Mouse (Mus musculus): ENCODE data around the gene Ppfibp1. TPM values are rescaled to one million over a fixed set of nuclear protein-coding genes. Genes with fewer than 3 reads are reported as not detected.
A peak's percentile ranks its signal among the peaks of the same experiment; 100 is the strongest.

Gene Ppfibp1
- total and polyA plus RNA-seq, 2 experiments from 2014 or later = 39.5 to 43.0 TPM

- WGBS = 87% methylated on average over 4 of the region's 4 CpGs
- no peak overlapping the region for H3K4me2 ChIP-seq (ENCODE audit: low read depth, low read length)
- H3K9ac ChIP-seq (replicated peaks; ENCODE audit: low read depth, low read length) = no peak overlapping the region
- H3K36me3 ChIP-seq (replicated peaks; ENCODE audit: control insufficient read depth, insufficient read depth, low read length) = peaks cover 63% of the 10 kb centered on the region
- no peaks in the 10 kb centered on the region for H3K4me1 ChIP-seq (ENCODE audit: control insufficient read depth, insufficient read depth)
- DNase-seq (ENCODE audit: low spot score) = no peak
- no peaks in the 10 kb centered on the region for H3K9me3 ChIP-seq (replicated peaks; ENCODE audit: control insufficient read depth, low read length)
- H3K27me3 ChIP-seq (ENCODE audit: control insufficient read depth, insufficient read depth, low read length) = no peaks in the 10 kb centered on the region
- no peak overlapping the region for H3K4me3 ChIP-seq (ENCODE audit: low read depth, low read length)
- no peak for ATAC-seq (ENCODE audit: insufficient read depth, low read depth)
- TF ChIP-seq EP300 (IDR thresholded peaks at IDR 0.05; ENCODE audit: low read depth) = no peak
- no peak for TF ChIP-seq CTCF (IDR thresholded peaks at IDR 0.05; ENCODE audit: low read depth)
- H3K27ac ChIP-seq (ENCODE audit: low read depth) = no peak overlapping the region
Measured at GRCm38 (mm10) chr6:146998710-146999109, 110.4 kb downstream of the Ppfibp1 start.

GRCm38 (mm10) chr6:146999302-146999701 lies 111.0 kb downstream of the Ppfibp1 start:
- H3K4me1 ChIP-seq (ENCODE audit: control insufficient read depth, insufficient read depth) = no peaks in the 10 kb centered on the region
- H3K9me3 ChIP-seq (replicated peaks; ENCODE audit: control insufficient read depth, low read length) = no peaks in the 10 kb centered on the region
- H3K27me3 ChIP-seq (ENCODE audit: control insufficient read depth, insufficient read depth, low read length) = no peaks in the 10 kb centered on the region
- DNase-seq (ENCODE audit: low spot score) = no peak
- no peak overlapping the region for H3K9ac ChIP-seq (replicated peaks; ENCODE audit: low read depth, low read length)
- no peak for ATAC-seq (ENCODE audit: insufficient read depth, low read depth)
- TF ChIP-seq CTCF (IDR thresholded peaks at IDR 0.05; ENCODE audit: low read depth) (no peak), EP300 (IDR thresholded peaks at IDR 0.05; ENCODE audit: low read depth) (no peak)
- H3K4me2 ChIP-seq (ENCODE audit: low read depth, low read length) = no peak overlapping the region
- no peak overlapping the region for H3K4me3 ChIP-seq (ENCODE audit: low read depth, low read length)
- H3K36me3 ChIP-seq (replicated peaks; ENCODE audit: control insufficient read depth, insufficient read depth, low read length) = peaks cover 65% of the 10 kb centered on the region
- WGBS = 83% methylated on average over 9 of the region's 9 CpGs
- H3K27ac ChIP-seq (ENCODE audit: low read depth) = no peak overlapping the region

- Histone ChIP-seq H3K27me3 (ENCODE audit: control insufficient read depth, insufficient read depth, low read length) (no peaks in the 10 kb centered on the region), H3K4me2 (ENCODE audit: low read depth, low read length) (no peak overlapping the region)
- TF ChIP-seq CTCF (IDR thresholded peaks at IDR 0.05; ENCODE audit: low read depth) (no peak), EP300 (IDR thresholded peaks at IDR 0.05; ENCODE audit: low read depth) (no peak)
Measured at GRCm38 (mm10) chr6:146999755-147000154, 111.5 kb downstream of the Ppfibp1 start.

GRCm38 (mm10) chr6:147008148-147008547 lies 119.9 kb downstream of the Ppfibp1 start:
- no peak overlapping the region for H3K4me2 ChIP-seq (ENCODE audit: low read depth, low read length)
- ATAC-seq (ENCODE audit: insufficient read depth, low read depth) = no peak
- H3K4me1 ChIP-seq (ENCODE audit: control insufficient read depth, insufficient read depth) = no peaks in the 10 kb centered on the region
- no peak for DNase-seq (ENCODE audit: low spot score)
- no peaks in the 10 kb centered on the region for H3K27me3 ChIP-seq (ENCODE audit: control insufficient read depth, insufficient read depth, low read length)
- H3K4me3 ChIP-seq (ENCODE audit: low read depth, low read length) = no peak overlapping the region
- no peak for TF ChIP-seq EP300 (IDR thresholded peaks at IDR 0.05; ENCODE audit: low read depth)
- TF ChIP-seq CTCF (IDR thresholded peaks at IDR 0.05; ENCODE audit: low read depth) = peak; percentile 69
- 76% methylated on average over 3 of the region's 3 CpGs for WGBS
- no peak overlapping the region for H3K27ac ChIP-seq (ENCODE audit: low read depth)
- H3K9ac ChIP-seq (replicated peaks; ENCODE audit: low read depth, low read length) = no peak overlapping the region
- peaks cover 62% of the 10 kb centered on the region for H3K36me3 ChIP-seq (replicated peaks; ENCODE audit: control insufficient read depth, insufficient read depth, low read length)
- no peaks in the 10 kb centered on the region for H3K9me3 ChIP-seq (replicated peaks; ENCODE audit: control insufficient read depth, low read length)

More at GRCm38 (mm10) chr6:146999755-147000154, 111.5 kb downstream of the Ppfibp1 start:
- 90% methylated on average over 2 of the region's 2 CpGs for WGBS
- Histone ChIP-seq H3K36me3 (replicated peaks; ENCODE audit: control insufficient read depth, insufficient read depth, low read length) (peaks cover 65% of the 10 kb centered on the region), H3K4me1 (ENCODE audit: control insufficient read depth, insufficient read depth) (no peaks in the 10 kb centered on the region), H3K27ac (ENCODE audit: low read depth) (no peak overlapping the region), H3K4me3 (ENCODE audit: low read depth, low read length) (no peak overlapping the region), H3K9ac (replicated peaks; ENCODE audit: low read depth, low read length) (no peak overlapping the region), H3K9me3 (replicated peaks; ENCODE audit: control insufficient read depth, low read length) (no peaks in the 10 kb centered on the region)
- no peak for ATAC-seq (ENCODE audit: insufficient read depth, low read depth)
- DNase-seq (ENCODE audit: low spot score) = no peak

- H3K36me3 ChIP-seq (replicated peaks; ENCODE audit: control insufficient read depth, insufficient read depth, low read length) = peaks cover 61% of the 10 kb centered on the region
- ATAC-seq (ENCODE audit: insufficient read depth, low read depth) = no peak
- no peak overlapping the region for H3K9ac ChIP-seq (replicated peaks; ENCODE audit: low read depth, low read length)
- H3K4me1 ChIP-seq (ENCODE audit: control insufficient read depth, insufficient read depth) = no peaks in the 10 kb centered on the region
- no peak overlapping the region for H3K4me3 ChIP-seq (ENCODE audit: low read depth, low read length)
- WGBS = 81% methylated on average over 6 of the region's 6 CpGs
- no peak overlapping the region for H3K27ac ChIP-seq (ENCODE audit: low read depth)
- no peak for TF ChIP-seq EP300 (IDR thresholded peaks at IDR 0.05; ENCODE audit: low read depth)
- no peaks in the 10 kb centered on the region for H3K27me3 ChIP-seq (ENCODE audit: control insufficient read depth, insufficient read depth, low read length)
- no peaks in the 10 kb centered on the region for H3K9me3 ChIP-seq (replicated peaks; ENCODE audit: control insufficient read depth, low read length)
- no peak overlapping the region for H3K4me2 ChIP-seq (ENCODE audit: low read depth, low read length)
- DNase-seq (ENCODE audit: low spot score) = no peak
Measured at GRCm38 (mm10) chr6:147010358-147010757, 122.1 kb downstream of the Ppfibp1 start.

- Histone ChIP-seq H3K9me3 (replicated peaks; ENCODE audit: control insufficient read depth, low read length) (no peaks in the 10 kb centered on the region), H3K4me1 (ENCODE audit: control insufficient read depth, insufficient read depth) (no peaks in the 10 kb centered on the region), H3K4me2 (ENCODE audit: low read depth, low read length) (no peak overlapping the region), H3K9ac (replicated peaks; ENCODE audit: low read depth, low read length) (no peak overlapping the region), H3K4me3 (ENCODE audit: low read depth, low read length) (no peak overlapping the region), H3K27me3 (ENCODE audit: control insufficient read depth, insufficient read depth, low read length) (no peaks in the 10 kb centered on the region), H3K27ac (ENCODE audit: low read depth) (peak overlapping the region; percentile 1; the same call in 1 of the 2 replicates), H3K36me3 (replicated peaks; ENCODE audit: control insufficient read depth, insufficient read depth, low read length) (peaks cover 58% of the 10 kb centered on the region)
- no peak for TF ChIP-seq EP300 (IDR thresholded peaks at IDR 0.05; ENCODE audit: low read depth)
- no peak for TF ChIP-seq CTCF (IDR thresholded peaks at IDR 0.05; ENCODE audit: low read depth)
- 80% methylated on average over 15 of the region's 15 CpGs for WGBS
- ATAC-seq (ENCODE audit: insufficient read depth, low read depth) (no peak), DNase-seq (ENCODE audit: low spot score) (no peak)
Measured at GRCm38 (mm10) chr6:147010811-147011520, 122.7 kb downstream of the Ppfibp1 start.

Data from heart, postnatal 0 days (tissue).